Mouse (Mus musculus) stomach, embryonic 16.5 days (tissue): Measurements from ENCODE around the gene Acsf3. TPM values are rescaled to one million over a fixed set of nuclear protein-coding genes. Genes with fewer than 3 reads are reported as not detected.

ENCODE experiments used
- ATAC-seq: fragments of 200-750 bp; cut with Nextera tagmentation; 2 replicates; pipeline ENCODE4 v1.8.0; 2017; ENCODE audit warnings: moderate number of reproducible peaks, moderate TSS enrichment; ENCODE audit not compliant: insufficient read depth, low FRiP score
- H3K27ac ChIP-seq: fragments of 300-500 bp; sonication (generic); 2 replicates; pipeline ENCODE4 v1.5.1; 2014; ENCODE audit warnings: low read length
- H3K27me3 ChIP-seq: fragments of 300-500 bp; sonication (generic); 2 replicates; pipeline ENCODE4 v1.6.1; 2014; ENCODE audit warnings: low read length, control low read depth, mixed read lengths; ENCODE audit not compliant: control insufficient read depth, insufficient read depth
- H3K36me3 ChIP-seq: fragments of 300-500 bp; sonication (generic); 2 replicates; pipeline ENCODE4 v1.6.1; 2014; ENCODE audit warnings: low read length; ENCODE audit not compliant: control insufficient read depth, insufficient read depth
- H3K4me1 ChIP-seq: fragments of 300-500 bp; sonication (generic); 2 replicates; pipeline ENCODE4 v1.6.1; 2014; ENCODE audit warnings: low read length, control low read depth, mixed read lengths; ENCODE audit not compliant: control insufficient read depth, insufficient read depth
- H3K4me2 ChIP-seq: fragments of 300-500 bp; sonication (generic); 2 replicates; pipeline ENCODE4 v1.6.1; 2014; ENCODE audit warnings: low read depth, low read length, mixed read lengths
- H3K4me3 ChIP-seq: fragments of 300-500 bp; sonication (generic); replicated peaks from 2 replicates; pipeline ENCODE4 v1.5.1; 2014; ENCODE audit warnings: mild to moderate bottlenecking, low read length
- H3K9ac ChIP-seq: fragments of 300-500 bp; sonication (generic); 2 replicates; pipeline ENCODE4 v1.6.1; 2014; ENCODE audit warnings: low read length
- H3K9me3 ChIP-seq: fragments of 300-500 bp; sonication (generic); replicated peaks from 2 replicates; pipeline ENCODE4 v1.6.1; 2016; ENCODE audit warnings: low read length, control low read depth; ENCODE audit not compliant: control insufficient read depth
- WGBS: fragments of 180-500 bp; shearing (Covaris S2); extraction: QIAGEN DNeasy Blood & Tissue Kit; methylation state at CpG from one replicate; pipeline ENCODE4 v1.1.7; 2014; 5-methylcytosine and 5-hydroxymethylcytosine counted together
- polyA plus RNA-seq: library from polyadenylated mRNA; unstranded; fragments of >200 nt; fragmentation: Nextera tagmentation; extraction: Ambion mirVana; gene quantifications from 2 replicates; pipeline ENCODE4 v1.2.1, GENCODE M21; 2015

The Acsf3 gene
- polyA plus RNA-seq, 1 experiment from 2014 or later = 20.1 TPM

- Histone ChIP-seq H3K27ac (no peak overlapping the region), H3K9me3 (no peaks in the 10 kb centered on the region), H3K27me3 (no peaks in the 10 kb centered on the region), H3K4me3 (no peak overlapping the region), H3K4me1 (no peaks in the 10 kb centered on the region), H3K9ac (no peak overlapping the region), H3K4me2 (no peak overlapping the region), H3K36me3 (no peaks in the 10 kb centered on the region)
- ATAC-seq = no peak
- 76% methylated on average over 14 of the region's 14 CpGs for WGBS
These were observed 37.4 kb downstream of the Acsf3 start for GRCm38 (mm10) chr8:122812610-122813250.

GRCm38 (mm10) chr8:122814608-122815007 is 39.3 kb downstream of the Acsf3 start:
- no peak overlapping the region for H3K9ac ChIP-seq
- no peaks in the 10 kb centered on the region for H3K9me3 ChIP-seq
- H3K36me3 ChIP-seq = no peaks in the 10 kb centered on the region
- H3K27ac ChIP-seq = no peak overlapping the region
- no peaks in the 10 kb centered on the region for H3K4me1 ChIP-seq
- 49% methylated on average over 7 of the region's 7 CpGs for WGBS
- no peaks in the 10 kb centered on the region for H3K27me3 ChIP-seq
- H3K4me2 ChIP-seq = no peak overlapping the region
- H3K4me3 ChIP-seq = no peak overlapping the region
- ATAC-seq = no peak

- H3K27me3 ChIP-seq = no peaks in the 10 kb centered on the region
- H3K4me2 ChIP-seq = no peak overlapping the region
- no peak overlapping the region for H3K9ac ChIP-seq
- ATAC-seq = no peak
- H3K4me3 ChIP-seq = no peak overlapping the region
- H3K36me3 ChIP-seq = no peaks in the 10 kb centered on the region
- no peaks in the 10 kb centered on the region for H3K9me3 ChIP-seq
- H3K27ac ChIP-seq = no peak overlapping the region
- no peaks in the 10 kb centered on the region for H3K4me1 ChIP-seq
- 92% methylated on average over 6 of the region's 6 CpGs for WGBS
These were observed 41.7 kb downstream of the Acsf3 start for GRCm38 (mm10) chr8:122816965-122817364.

GRCm38 (mm10) chr8:122817724-122818496 is 42.6 kb downstream of the Acsf3 start:
- Histone ChIP-seq H3K4me3 (no peak overlapping the region), H3K27ac (no peak overlapping the region), H3K4me1 (no peaks in the 10 kb centered on the region), H3K9me3 (no peaks in the 10 kb centered on the region), H3K27me3 (no peaks in the 10 kb centered on the region), H3K9ac (no peak overlapping the region), H3K4me2 (no peak overlapping the region), H3K36me3 (no peaks in the 10 kb centered on the region)
- ATAC-seq = no peak
- 45% methylated on average over 13 of the region's 13 CpGs for WGBS

- no peak overlapping the region for H3K4me3 ChIP-seq
- H3K4me1 ChIP-seq = no peaks in the 10 kb centered on the region
- no peak overlapping the region for H3K27ac ChIP-seq
- no peak overlapping the region for H3K9ac ChIP-seq
- ATAC-seq = no peak
- H3K36me3 ChIP-seq = no peaks in the 10 kb centered on the region
- H3K4me2 ChIP-seq = no peak overlapping the region
- no peaks in the 10 kb centered on the region for H3K9me3 ChIP-seq
- no peaks in the 10 kb centered on the region for H3K27me3 ChIP-seq
- 32% methylated on average over 11 of the region's 11 CpGs for WGBS
These were observed 44.5 kb downstream of the Acsf3 start for GRCm38 (mm10) chr8:122819776-122820175.

- H3K4me2 ChIP-seq = no peak overlapping the region
These were observed 49.3 kb downstream of the Acsf3 start for GRCm38 (mm10) chr8:122824571-122824970.

GRCm38 (mm10) chr8:122824986-122825385 is 49.7 kb downstream of the Acsf3 start:
- WGBS = 77% methylated on average over 9 of the region's 9 CpGs

More at GRCm38 (mm10) chr8:122824571-122824970, 49.3 kb downstream of the Acsf3 start:
- no peak for ATAC-seq
- Histone ChIP-seq H3K4me1 (no peaks in the 10 kb centered on the region), H3K36me3 (no peaks in the 10 kb centered on the region), H3K9ac (no peak overlapping the region), H3K9me3 (no peaks in the 10 kb centered on the region), H3K4me3 (no peak overlapping the region), H3K27me3 (no peaks in the 10 kb centered on the region), H3K27ac (no peak overlapping the region)
- WGBS = 56% methylated on average over 5 of the region's 5 CpGs

GRCm38 (mm10) chr8:122825408-122825807 is 50.1 kb downstream of the Acsf3 start:
- WGBS = 76% methylated on average over 8 of the region's 8 CpGs
- no peak overlapping the region for H3K9ac ChIP-seq
- no peaks in the 10 kb centered on the region for H3K9me3 ChIP-seq
- no peak overlapping the region for H3K4me2 ChIP-seq
- no peaks in the 10 kb centered on the region for H3K27me3 ChIP-seq
- H3K4me1 ChIP-seq = no peaks in the 10 kb centered on the region
- ATAC-seq = no peak
- H3K36me3 ChIP-seq = no peaks in the 10 kb centered on the region
- no peak overlapping the region for H3K27ac ChIP-seq
- H3K4me3 ChIP-seq = no peak overlapping the region

More at GRCm38 (mm10) chr8:122824986-122825385, 49.7 kb downstream of the Acsf3 start:
- H3K36me3 ChIP-seq = no peaks in the 10 kb centered on the region
- H3K4me1 ChIP-seq = no peaks in the 10 kb centered on the region
- no peak for ATAC-seq
- H3K4me3 ChIP-seq = no peak overlapping the region
- no peak overlapping the region for H3K27ac ChIP-seq
- H3K4me2 ChIP-seq = no peak overlapping the region
- H3K27me3 ChIP-seq = no peaks in the 10 kb centered on the region
- H3K9me3 ChIP-seq = no peaks in the 10 kb centered on the region
- H3K9ac ChIP-seq = no peak overlapping the region

GRCm38 (mm10) chr8:122829396-122829795 is 54.1 kb downstream of the Acsf3 start:
- Histone ChIP-seq H3K4me2 (no peak overlapping the region), H3K9me3 (no peaks in the 10 kb centered on the region), H3K4me3 (no peak overlapping the region), H3K4me1 (no peaks in the 10 kb centered on the region), H3K27ac (no peak overlapping the region), H3K36me3 (no peaks in the 10 kb centered on the region), H3K9ac (no peak overlapping the region), H3K27me3 (no peaks in the 10 kb centered on the region)
- WGBS = 76% methylated on average over 3 of the region's 3 CpGs
- no peak for ATAC-seq
